Mouse (Mus musculus) forebrain, embryonic 15.5 days (tissue): ENCODE measurements at regions not wholly inside any gene's neighbourhood (a gene's known extent, or its start where the extent isn't known, plus 50 kb on each side); places are given as distances from the start of the nearest gene placed in this dataset.

Experiments used
- ATAC-seq: fragments of 200-750 bp; cut with Nextera tagmentation; replicated peaks from 2 replicates; pipeline ENCODE4 v1.8.0; 2017; ENCODE audit warnings: mild to moderate bottlenecking, moderate TSS enrichment, moderate library complexity
- H3K27ac ChIP-seq: fragments of 300-500 bp; sonication (generic); replicated peaks from 2 replicates; pipeline ENCODE4 v1.5.1; 2015; ENCODE audit warnings: mild to moderate bottlenecking, inconsistent platforms
- H3K27me3 ChIP-seq: fragments of 300-500 bp; sonication (generic); 2 replicates; pipeline ENCODE4 v1.6.1; 2015; ENCODE audit warnings: inconsistent platforms
- H3K36me3 ChIP-seq: fragments of 300-500 bp; sonication (generic); 2 replicates; pipeline ENCODE4 v1.6.1; 2015; ENCODE audit warnings: mild to moderate bottlenecking, inconsistent platforms
- H3K4me1 ChIP-seq: fragments of 300-500 bp; sonication (generic); 2 replicates; pipeline ENCODE4 v1.6.1; 2015; ENCODE audit warnings: inconsistent platforms
- H3K4me2 ChIP-seq: fragments of 300-500 bp; sonication (generic); replicated peaks from 2 replicates; pipeline ENCODE4 v1.6.1; 2015; ENCODE audit warnings: mild to moderate bottlenecking, inconsistent platforms
- H3K4me3 ChIP-seq: fragments of 300-500 bp; sonication (generic); 2 replicates; pipeline ENCODE4 v1.5.1; 2015; ENCODE audit warnings: mild to moderate bottlenecking, inconsistent platforms
- H3K9ac ChIP-seq: fragments of 300-500 bp; sonication (generic); replicated peaks from 2 replicates; pipeline ENCODE4 v1.6.1; 2015; ENCODE audit warnings: mild to moderate bottlenecking, inconsistent platforms
- H3K9me3 ChIP-seq: fragments of 300-500 bp; sonication (generic); 2 replicates; pipeline ENCODE4 v1.6.1; 2016; ENCODE audit warnings: inconsistent platforms
- WGBS: fragments of 180-500 bp; shearing (Covaris S2); methylation state at CpG from one replicate; pipeline ENCODE4 v1.1.7; 2015; ENCODE audit warnings: mixed read lengths; 5-methylcytosine and 5-hydroxymethylcytosine counted together

- WGBS = 92% methylated on average over 10 of the region's 10 CpGs
- Histone ChIP-seq H3K4me2 (no peak overlapping the region), H3K36me3 (no peaks in the 10 kb centered on the region), H3K27ac (no peak overlapping the region), H3K9ac (no peak overlapping the region), H3K4me3 (no peak overlapping the region), H3K27me3 (no peaks in the 10 kb centered on the region), H3K4me1 (no peaks in the 10 kb centered on the region), H3K9me3 (no peaks in the 10 kb centered on the region)
- no peak for ATAC-seq
Measured at GRCm38 (mm10) chr8:36304809-36305208, 539.2 kb downstream of the Gm19410 start.

- no peaks in the 10 kb centered on the region for H3K27me3 ChIP-seq
Measured at GRCm38 (mm10) chr8:36306336-36306735, 540.7 kb downstream of the Gm19410 start.

GRCm38 (mm10) chr8:36307496-36307895 is 541.9 kb downstream of the Gm19410 start:
- no peaks in the 10 kb centered on the region for H3K27me3 ChIP-seq
- no peak overlapping the region for H3K4me3 ChIP-seq
- H3K9ac ChIP-seq = no peak overlapping the region
- H3K27ac ChIP-seq = no peak overlapping the region
- H3K9me3 ChIP-seq = no peaks in the 10 kb centered on the region
- peaks cover 8% of the 10 kb centered on the region for H3K4me1 ChIP-seq
- H3K4me2 ChIP-seq = no peak overlapping the region
- no peaks in the 10 kb centered on the region for H3K36me3 ChIP-seq
- WGBS = 89% methylated on average over 8 of the region's 8 CpGs
- ATAC-seq = no peak

More at GRCm38 (mm10) chr8:36306336-36306735, 540.7 kb downstream of the Gm19410 start:
- no peaks in the 10 kb centered on the region for H3K36me3 ChIP-seq
- no peaks in the 10 kb centered on the region for H3K9me3 ChIP-seq
- no peak overlapping the region for H3K9ac ChIP-seq
- no peak overlapping the region for H3K4me3 ChIP-seq
- no peak for ATAC-seq
- 80% methylated on average over 4 of the region's 4 CpGs for WGBS
- no peak overlapping the region for H3K4me2 ChIP-seq
- peaks cover 8% of the 10 kb centered on the region for H3K4me1 ChIP-seq
- no peak overlapping the region for H3K27ac ChIP-seq

- H3K9ac ChIP-seq = no peak overlapping the region
Measured at GRCm38 (mm10) chr8:36308056-36308455, 542.5 kb downstream of the Gm19410 start.

GRCm38 (mm10) chr8:36309326-36309725 is 543.7 kb downstream of the Gm19410 start:
- ATAC-seq = no peak
- H3K27ac ChIP-seq = no peak overlapping the region
- WGBS = 92% methylated on average over 6 of the region's 6 CpGs

More at GRCm38 (mm10) chr8:36308056-36308455, 542.5 kb downstream of the Gm19410 start:
- 86% methylated on average over 2 of the region's 2 CpGs for WGBS
- H3K27me3 ChIP-seq = no peaks in the 10 kb centered on the region
- peaks cover 8% of the 10 kb centered on the region for H3K4me1 ChIP-seq
- no peaks in the 10 kb centered on the region for H3K9me3 ChIP-seq
- H3K27ac ChIP-seq = no peak overlapping the region
- ATAC-seq = no peak
- H3K36me3 ChIP-seq = no peaks in the 10 kb centered on the region
- H3K4me3 ChIP-seq = no peak overlapping the region
- H3K4me2 ChIP-seq = no peak overlapping the region

GRCm38 (mm10) chr8:36309952-36310351 is 544.4 kb downstream of the Gm19410 start:
- WGBS = 48% methylated on average over 10 of the region's 10 CpGs
- Histone ChIP-seq H3K4me3 (no peak overlapping the region), H3K9ac (no peak overlapping the region), H3K27ac (peak overlapping the region; percentile 52; the same call in 1 of the 2 replicates), H3K36me3 (no peaks in the 10 kb centered on the region), H3K4me1 (peaks cover 8% of the 10 kb centered on the region), H3K27me3 (no peaks in the 10 kb centered on the region), H3K4me2 (no peak overlapping the region), H3K9me3 (no peaks in the 10 kb centered on the region)
- peak; percentile 85 for ATAC-seq

More at GRCm38 (mm10) chr8:36309326-36309725, 543.7 kb downstream of the Gm19410 start:
- Histone ChIP-seq H3K9me3 (no peaks in the 10 kb centered on the region), H3K4me1 (peaks cover 8% of the 10 kb centered on the region), H3K4me3 (no peak overlapping the region), H3K36me3 (no peaks in the 10 kb centered on the region), H3K9ac (no peak overlapping the region), H3K4me2 (no peak overlapping the region), H3K27me3 (no peaks in the 10 kb centered on the region)

- no peak for ATAC-seq
- H3K27me3 ChIP-seq = no peaks in the 10 kb centered on the region
- H3K9me3 ChIP-seq = no peaks in the 10 kb centered on the region
- no peak overlapping the region for H3K27ac ChIP-seq
- H3K4me2 ChIP-seq = no peak overlapping the region
- H3K4me3 ChIP-seq = no peak overlapping the region
- no peaks in the 10 kb centered on the region for H3K36me3 ChIP-seq
- H3K4me1 ChIP-seq = peaks cover 8% of the 10 kb centered on the region
- H3K9ac ChIP-seq = no peak overlapping the region
- 75% methylated on average over 5 of the region's 5 CpGs for WGBS
Measured at GRCm38 (mm10) chr8:36311734-36312133, 546.1 kb downstream of the Gm19410 start.

GRCm38 (mm10) chr8:36312963-36313362 is 547.4 kb downstream of the Gm19410 start:
- ATAC-seq = no peak
- Histone ChIP-seq H3K9me3 (no peaks in the 10 kb centered on the region), H3K4me1 (peaks cover 8% of the 10 kb centered on the region), H3K27me3 (no peaks in the 10 kb centered on the region), H3K4me3 (no peak overlapping the region), H3K4me2 (no peak overlapping the region), H3K36me3 (no peaks in the 10 kb centered on the region), H3K27ac (no peak overlapping the region), H3K9ac (no peak overlapping the region)
- 90% methylated on average over 3 of the region's 3 CpGs for WGBS

GRCm38 (mm10) chr8:36318396-36318795 is 552.8 kb downstream of the Gm19410 start:
- no peak overlapping the region for H3K27ac ChIP-seq
- H3K4me1 ChIP-seq = no peaks in the 10 kb centered on the region
- no peak overlapping the region for H3K4me3 ChIP-seq
- no peaks in the 10 kb centered on the region for H3K9me3 ChIP-seq
- 87% methylated on average over 2 of the region's 2 CpGs for WGBS
- H3K9ac ChIP-seq = no peak overlapping the region
- H3K36me3 ChIP-seq = no peaks in the 10 kb centered on the region
- no peak for ATAC-seq
- H3K27me3 ChIP-seq = no peaks in the 10 kb centered on the region
- no peak overlapping the region for H3K4me2 ChIP-seq

GRCm38 (mm10) chr8:36318884-36319283 is 553.3 kb downstream of the Gm19410 start:
- H3K27ac ChIP-seq = no peak overlapping the region
- no peak overlapping the region for H3K4me2 ChIP-seq
- 64% methylated on average over 5 of the region's 5 CpGs for WGBS
- H3K4me1 ChIP-seq = no peaks in the 10 kb centered on the region
- no peak overlapping the region for H3K9ac ChIP-seq
- no peaks in the 10 kb centered on the region for H3K9me3 ChIP-seq
- no peaks in the 10 kb centered on the region for H3K36me3 ChIP-seq
- no peaks in the 10 kb centered on the region for H3K27me3 ChIP-seq
- no peak for ATAC-seq
- no peak overlapping the region for H3K4me3 ChIP-seq

GRCm38 (mm10) chr8:36319314-36319959 is 553.8 kb downstream of the Gm19410 start:
- Histone ChIP-seq H3K4me1 (no peaks in the 10 kb centered on the region), H3K27ac (no peak overlapping the region), H3K9me3 (no peaks in the 10 kb centered on the region), H3K4me3 (no peak overlapping the region), H3K27me3 (no peaks in the 10 kb centered on the region), H3K9ac (no peak overlapping the region), H3K36me3 (no peaks in the 10 kb centered on the region), H3K4me2 (no peak overlapping the region)
- 66% methylated on average over 7 of the region's 7 CpGs for WGBS
- no peak for ATAC-seq

GRCm38 (mm10) chr8:36322125-36322524 is 556.5 kb downstream of the Gm19410 start:
- Histone ChIP-seq H3K4me3 (no peak overlapping the region), H3K27me3 (no peaks in the 10 kb centered on the region), H3K27ac (no peak overlapping the region), H3K36me3 (no peaks in the 10 kb centered on the region), H3K9me3 (no peaks in the 10 kb centered on the region), H3K9ac (no peak overlapping the region), H3K4me2 (no peak overlapping the region), H3K4me1 (peaks cover 16% of the 10 kb centered on the region)
- 79% methylated on average over 8 of the region's 8 CpGs for WGBS
- ATAC-seq = no peak

- ATAC-seq = no peak
- no peaks in the 10 kb centered on the region for H3K36me3 ChIP-seq
- WGBS = 86% methylated on average over 7 of the region's 7 CpGs
- H3K4me3 ChIP-seq = no peak overlapping the region
- H3K4me1 ChIP-seq = peaks cover 16% of the 10 kb centered on the region
- no peak overlapping the region for H3K27ac ChIP-seq
- H3K9me3 ChIP-seq = no peaks in the 10 kb centered on the region
- no peak overlapping the region for H3K9ac ChIP-seq
- H3K27me3 ChIP-seq = no peaks in the 10 kb centered on the region
- H3K4me2 ChIP-seq = no peak overlapping the region
Measured at GRCm38 (mm10) chr8:36322578-36322977, 557.0 kb downstream of the Gm19410 start.
